Mouse (Mus musculus): ENCODE results near the gene Ccnb2.

- no peak for TF ChIP-seq CTCF (IDR thresholded peaks at IDR 0.05; ENCODE audit: low read depth, low read length)
- TF ChIP-seq POLR2A (IDR thresholded peaks at IDR 0.05; ENCODE audit: extremely low read depth, insufficient read depth, low read length): no peak
Observed at GRCm38 (mm10) chr9:70366898-70367297, 54.4 kb downstream of the Ccnb2 start.
